Mouse (Mus musculus) limb, embryonic 13.5 days (tissue): ENCODE results near the gene Sox5. TPM values are rescaled to one million over a fixed set of nuclear protein-coding genes. Genes with fewer than 3 reads are reported as not detected.

ENCODE experiments used
- ATAC-seq: fragments of 200-750 bp; cut with Nextera tagmentation; 2 replicates; pipeline ENCODE4 v1.8.0; 2017; ENCODE audit warnings: low read depth, moderate number of reproducible peaks, moderate TSS enrichment; ENCODE audit not compliant: low FRiP score
- H3K27ac ChIP-seq: fragments of 300-500 bp; sonication (generic); 2 replicates; pipeline ENCODE4 v1.5.1; 2015; ENCODE audit warnings: inconsistent platforms, mild to moderate bottlenecking, moderate library complexity
- H3K27me3 ChIP-seq: fragments of 300-500 bp; sonication (generic); 2 replicates; pipeline ENCODE4 v1.6.1; 2015; ENCODE audit warnings: mild to moderate bottlenecking, inconsistent platforms
- H3K36me3 ChIP-seq: fragments of 300-500 bp; sonication (generic); 2 replicates; pipeline ENCODE4 v1.6.1; 2015; ENCODE audit warnings: inconsistent platforms, mild to moderate bottlenecking, moderate library complexity
- H3K4me1 ChIP-seq: fragments of 300-500 bp; sonication (generic); 2 replicates; pipeline ENCODE4 v1.6.1; 2015; ENCODE audit warnings: inconsistent platforms
- H3K4me2 ChIP-seq: fragments of 300-500 bp; sonication (generic); replicated peaks from 2 replicates; pipeline ENCODE4 v1.6.1; 2015; ENCODE audit warnings: inconsistent platforms, mild to moderate bottlenecking, moderate library complexity
- H3K4me3 ChIP-seq: fragments of 300-500 bp; sonication (generic); 2 replicates; pipeline ENCODE4 v1.5.1; 2015; ENCODE audit warnings: moderate library complexity, mild to moderate bottlenecking, inconsistent platforms
- H3K9ac ChIP-seq: fragments of 300-500 bp; sonication (generic); 2 replicates; pipeline ENCODE4 v1.6.1; 2015; ENCODE audit warnings: mild to moderate bottlenecking, inconsistent platforms
- H3K9me3 ChIP-seq: fragments of 300-500 bp; sonication (generic); 2 replicates; pipeline ENCODE4 v1.6.1; 2016; ENCODE audit warnings: inconsistent platforms
- WGBS: fragments of 180-500 bp; shearing (Covaris S2); methylation state at CpG from one replicate; pipeline ENCODE4 v1.1.7; 2015; 5-methylcytosine and 5-hydroxymethylcytosine counted together
- polyA plus RNA-seq: library from polyadenylated mRNA; unstranded; fragments of >200 nt; fragmentation: Nextera tagmentation; extraction: Ambion mirVana; gene quantifications from 2 replicates; pipeline ENCODE4 v1.2.1, GENCODE M21; 2015

Sox5 gene
- polyA plus RNA-seq, 1 experiment from 2014 or later: 89.0 TPM

- H3K4me2 ChIP-seq: no peak overlapping the region
- H3K27me3 ChIP-seq: no peaks in the 10 kb centered on the region
- H3K27ac ChIP-seq: no peak overlapping the region
- peaks cover 3% of the 10 kb centered on the region; the same call in 1 of the 2 replicates for H3K9me3 ChIP-seq
- 84% methylated on average over 12 of the region's 12 CpGs for WGBS
- no peak for ATAC-seq
- no peak overlapping the region for H3K9ac ChIP-seq
- no peaks in the 10 kb centered on the region for H3K4me1 ChIP-seq
- H3K4me3 ChIP-seq: no peak overlapping the region
- H3K36me3 ChIP-seq: peaks cover 16% of the 10 kb centered on the region
These were observed 676.1 kb downstream of the Sox5 start for GRCm38 (mm10) chr6:144105645-144106044.

GRCm38 (mm10) chr6:144103612-144104011 lies 678.2 kb downstream of the Sox5 start:
- 93% methylated on average over 6 of the region's 6 CpGs for WGBS
- no peak for ATAC-seq
- Histone ChIP-seq H3K27me3 (no peaks in the 10 kb centered on the region), H3K36me3 (peaks cover 16% of the 10 kb centered on the region), H3K4me1 (no peaks in the 10 kb centered on the region), H3K4me3 (no peak overlapping the region), H3K9ac (no peak overlapping the region), H3K4me2 (no peak overlapping the region), H3K27ac (no peak overlapping the region), H3K9me3 (peaks cover 3% of the 10 kb centered on the region; the same call in 1 of the 2 replicates)

- Histone ChIP-seq H3K4me1 (peaks cover 3% of the 10 kb centered on the region), H3K4me3 (no peak overlapping the region), H3K27me3 (no peaks in the 10 kb centered on the region), H3K9ac (no peak overlapping the region), H3K9me3 (peaks cover 3% of the 10 kb centered on the region; the same call in 1 of the 2 replicates), H3K27ac (no peak overlapping the region), H3K4me2 (no peak overlapping the region), H3K36me3 (peaks cover 13% of the 10 kb centered on the region)
- ATAC-seq: no peak
- 81% methylated on average over 1 of the region's 1 CpGs for WGBS
These were observed 680.9 kb downstream of the Sox5 start for GRCm38 (mm10) chr6:144100852-144101251.

GRCm38 (mm10) chr6:144098119-144098518 lies 683.7 kb downstream of the Sox5 start:
- no peaks in the 10 kb centered on the region for H3K27me3 ChIP-seq
- no peak overlapping the region for H3K27ac ChIP-seq
- H3K4me3 ChIP-seq: no peak overlapping the region
- 27% methylated on average over 9 of the region's 9 CpGs for WGBS
- peaks cover 10% of the 10 kb centered on the region for H3K4me1 ChIP-seq
- H3K4me2 ChIP-seq: 0 out of 2 replicates have a peak overlapping the region, but pooled peaks have one; percentile 21
- ATAC-seq: no peak
- H3K36me3 ChIP-seq: peaks cover 6% of the 10 kb centered on the region; the same call in 1 of the 2 replicates
- H3K9ac ChIP-seq: no peak overlapping the region
- peaks cover 3% of the 10 kb centered on the region; the same call in 1 of the 2 replicates for H3K9me3 ChIP-seq

GRCm38 (mm10) chr6:144088256-144088655 lies 693.5 kb downstream of the Sox5 start:
- Histone ChIP-seq H3K27ac (no peak overlapping the region), H3K9ac (no peak overlapping the region), H3K36me3 (no peaks in the 10 kb centered on the region; the same call in 1 of the 2 replicates), H3K4me2 (no peak overlapping the region), H3K4me3 (no peak overlapping the region), H3K4me1 (peaks cover 6% of the 10 kb centered on the region), H3K27me3 (no peaks in the 10 kb centered on the region), H3K9me3 (no peaks in the 10 kb centered on the region)
- WGBS: 76% methylated on average over 3 of the region's 3 CpGs
- ATAC-seq: no peak

GRCm38 (mm10) chr6:144086096-144086810 lies 695.5 kb downstream of the Sox5 start:
- peaks cover 6% of the 10 kb centered on the region for H3K4me1 ChIP-seq
- no peak overlapping the region for H3K4me2 ChIP-seq
- no peak overlapping the region for H3K4me3 ChIP-seq
- H3K9ac ChIP-seq: no peak overlapping the region
- H3K27ac ChIP-seq: no peak overlapping the region
- H3K9me3 ChIP-seq: no peaks in the 10 kb centered on the region
- WGBS: 73% methylated on average over 1 of the region's 1 CpGs
- ATAC-seq: no peak
- H3K36me3 ChIP-seq: no peaks in the 10 kb centered on the region; the same call in 1 of the 2 replicates
- H3K27me3 ChIP-seq: no peaks in the 10 kb centered on the region

- Histone ChIP-seq H3K4me2 (no peak overlapping the region), H3K4me3 (no peak overlapping the region), H3K9me3 (no peaks in the 10 kb centered on the region), H3K4me1 (peaks cover 4% of the 10 kb centered on the region), H3K27ac (no peak overlapping the region; the same call in 1 of the 2 replicates), H3K36me3 (no peaks in the 10 kb centered on the region), H3K27me3 (no peaks in the 10 kb centered on the region), H3K9ac (no peak overlapping the region)
- 66% methylated on average over 9 of the region's 9 CpGs for WGBS
- peak; percentile 80 for ATAC-seq
These were observed 699.5 kb downstream of the Sox5 start for GRCm38 (mm10) chr6:144082297-144082696.

- H3K36me3 ChIP-seq: no peaks in the 10 kb centered on the region
- 90% methylated on average over 7 of the region's 7 CpGs for WGBS
- no peaks in the 10 kb centered on the region for H3K27me3 ChIP-seq
- H3K4me2 ChIP-seq: no peak overlapping the region
- no peak for ATAC-seq
- peaks cover 22% of the 10 kb centered on the region for H3K4me1 ChIP-seq
- no peak overlapping the region for H3K27ac ChIP-seq
- H3K4me3 ChIP-seq: no peak overlapping the region
- no peak overlapping the region for H3K9ac ChIP-seq
- H3K9me3 ChIP-seq: no peaks in the 10 kb centered on the region
These were observed 704.0 kb downstream of the Sox5 start for GRCm38 (mm10) chr6:144077826-144078225.

- Histone ChIP-seq H3K9ac (no peak overlapping the region), H3K36me3 (no peaks in the 10 kb centered on the region), H3K4me1 (peaks cover 22% of the 10 kb centered on the region), H3K27ac (no peak overlapping the region), H3K4me3 (no peak overlapping the region), H3K9me3 (no peaks in the 10 kb centered on the region), H3K4me2 (no peak overlapping the region), H3K27me3 (no peaks in the 10 kb centered on the region)
- no peak for ATAC-seq
- WGBS: 90% methylated on average over 4 of the region's 4 CpGs
These were observed 705.4 kb downstream of the Sox5 start for GRCm38 (mm10) chr6:144076376-144076775.

GRCm38 (mm10) chr6:144075327-144075941 lies 706.3 kb downstream of the Sox5 start:
- H3K4me2 ChIP-seq: peak overlapping the region; percentile 47; the same call in 1 of the 2 replicates
- ATAC-seq: no peak

GRCm38 (mm10) chr6:144074826-144075225 lies 707.0 kb downstream of the Sox5 start:
- peak; percentile 94 for ATAC-seq
- Histone ChIP-seq H3K27me3 (no peaks in the 10 kb centered on the region), H3K4me2 (peak overlapping the region; percentile 47), H3K4me3 (no peak overlapping the region), H3K27ac (peak overlapping the region; percentile 63), H3K9ac (no peak overlapping the region), H3K4me1 (peaks cover 22% of the 10 kb centered on the region), H3K9me3 (no peaks in the 10 kb centered on the region), H3K36me3 (no peaks in the 10 kb centered on the region)
- 17% methylated on average over 9 of the region's 9 CpGs for WGBS

More at GRCm38 (mm10) chr6:144075327-144075941, 706.3 kb downstream of the Sox5 start:
- Histone ChIP-seq H3K4me3 (no peak overlapping the region), H3K4me1 (peaks cover 22% of the 10 kb centered on the region), H3K27ac (peak overlapping the region; percentile 63), H3K9me3 (no peaks in the 10 kb centered on the region), H3K36me3 (no peaks in the 10 kb centered on the region), H3K9ac (no peak overlapping the region), H3K27me3 (no peaks in the 10 kb centered on the region)
- WGBS: 71% methylated on average over 12 of the region's 12 CpGs

GRCm38 (mm10) chr6:144070461-144070860 lies 711.3 kb downstream of the Sox5 start:
- H3K4me3 ChIP-seq: no peak overlapping the region
- no peak overlapping the region for H3K27ac ChIP-seq
- no peak for ATAC-seq
- peaks cover 16% of the 10 kb centered on the region for H3K4me1 ChIP-seq
- no peak overlapping the region for H3K4me2 ChIP-seq
- WGBS: 90% methylated on average over 5 of the region's 5 CpGs
- no peaks in the 10 kb centered on the region for H3K27me3 ChIP-seq
- H3K9ac ChIP-seq: no peak overlapping the region
- no peaks in the 10 kb centered on the region for H3K9me3 ChIP-seq
- H3K36me3 ChIP-seq: no peaks in the 10 kb centered on the region
